Mouse (Mus musculus) E14TG2a.4 (cell line): Measurements from ENCODE around the gene Jun.

Source experiments
- H3K27me3 ChIP-seq: 2 replicates; pipeline ENCODE4 v1.6.1; 2014; ENCODE audit warnings: low read length, control low read depth; ENCODE audit not compliant: insufficient read depth
- H3K36me3 ChIP-seq: 2 replicates; pipeline ENCODE4 v1.6.1; 2014; ENCODE audit warnings: low read length, control low read depth; ENCODE audit not compliant: insufficient read depth
- H3K4me1 ChIP-seq: replicated peaks from 2 replicates; pipeline ENCODE4 v1.6.1; 2014; ENCODE audit warnings: low read depth, low read length, control low read depth
- H3K4me3 ChIP-seq: replicated peaks from 2 replicates; pipeline ENCODE4 v1.5.1; 2014; ENCODE audit warnings: mild to moderate bottlenecking, low read length
- H3K9me3 ChIP-seq: 2 replicates; pipeline ENCODE4 v1.6.1; 2014; ENCODE audit warnings: low read length, control low read depth
- CTCF ChIP-seq: conservative IDR thresholded peaks from 2 replicates; pipeline ENCODE4 v1.5.1; 2014; ENCODE audit warnings: low read length
- NANOG ChIP-seq: IDR thresholded peaks from 2 replicates; pipeline ENCODE4 v1.6.1; 2014; ENCODE audit warnings: borderline replicate concordance, low read length, mixed read lengths
- POU5F1 ChIP-seq: IDR thresholded peaks from 2 replicates; pipeline ENCODE4 v1.6.1; 2014; ENCODE audit warnings: low read length, borderline replicate concordance

The Jun gene

GRCm38 (mm10) chr4:95038024-95038423 is 14.0 kb downstream of the Jun start:
- no peak for TF ChIP-seq POU5F1
- H3K36me3 ChIP-seq = no peaks in the 10 kb centered on the region

GRCm38 (mm10) chr4:95031158-95031557 is 20.9 kb downstream of the Jun start:
- TF ChIP-seq POU5F1 (no peak), CTCF (no peak), NANOG (no peak)
- H3K27me3 ChIP-seq = no peaks in the 10 kb centered on the region
- no peaks in the 10 kb centered on the region for H3K36me3 ChIP-seq
- no peak overlapping the region for H3K4me3 ChIP-seq
- no peaks in the 10 kb centered on the region for H3K4me1 ChIP-seq
- H3K9me3 ChIP-seq = no peaks in the 10 kb centered on the region

More at GRCm38 (mm10) chr4:95038024-95038423, 14.0 kb downstream of the Jun start:
- Histone ChIP-seq H3K4me1 (no peaks in the 10 kb centered on the region), H3K9me3 (no peaks in the 10 kb centered on the region), H3K4me3 (no peak overlapping the region), H3K27me3 (0 out of 2 replicates have a peak, but pooled peaks cover 6% of the 10 kb centered on the region)

- no peaks in the 10 kb centered on the region for H3K36me3 ChIP-seq
- no peaks in the 10 kb centered on the region for H3K9me3 ChIP-seq
- no peaks in the 10 kb centered on the region for H3K27me3 ChIP-seq
- TF ChIP-seq NANOG (no peak), CTCF (no peak), POU5F1 (no peak)
- H3K4me3 ChIP-seq = no peak overlapping the region
- no peaks in the 10 kb centered on the region for H3K4me1 ChIP-seq
Measured at GRCm38 (mm10) chr4:95025847-95026600, 26.0 kb downstream of the Jun start.

- TF ChIP-seq CTCF = no peak
- TF ChIP-seq POU5F1 = no peak
- TF ChIP-seq NANOG = no peak
- no peak overlapping the region for H3K4me3 ChIP-seq
- no peaks in the 10 kb centered on the region for H3K36me3 ChIP-seq
- no peaks in the 10 kb centered on the region for H3K4me1 ChIP-seq
- H3K9me3 ChIP-seq = no peaks in the 10 kb centered on the region
- H3K27me3 ChIP-seq = no peaks in the 10 kb centered on the region
Measured at GRCm38 (mm10) chr4:95023350-95023953, 28.6 kb downstream of the Jun start.

GRCm38 (mm10) chr4:95021649-95022637 is 30.1 kb downstream of the Jun start:
- no peaks in the 10 kb centered on the region for H3K9me3 ChIP-seq
- TF ChIP-seq CTCF (no peak), NANOG (no peak), POU5F1 (no peak)
- H3K4me1 ChIP-seq = no peaks in the 10 kb centered on the region
- H3K4me3 ChIP-seq = no peak overlapping the region
- no peaks in the 10 kb centered on the region for H3K36me3 ChIP-seq
- no peaks in the 10 kb centered on the region for H3K27me3 ChIP-seq

DNA sequence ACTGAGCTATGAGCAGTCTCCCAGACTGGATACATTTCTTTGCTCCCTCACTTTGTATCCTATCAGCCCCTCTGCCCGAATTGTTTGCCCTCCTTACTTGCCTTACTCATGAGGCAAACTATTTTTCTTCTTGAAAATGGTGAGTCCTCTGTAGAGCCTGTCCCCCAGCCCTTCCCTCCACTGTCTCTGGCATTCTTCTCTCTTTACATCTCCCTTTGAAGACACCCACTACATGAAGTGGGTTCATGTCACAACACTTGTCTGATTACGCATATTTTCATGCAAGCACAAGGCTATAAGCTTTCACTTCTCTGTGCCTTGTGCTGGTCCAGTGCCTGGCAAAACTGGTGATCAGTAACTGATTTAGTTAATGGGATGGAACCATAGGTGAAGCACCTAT is 31.8 kb downstream of the Jun start:
- H3K4me3 ChIP-seq = no peak overlapping the region
- no peaks in the 10 kb centered on the region for H3K4me1 ChIP-seq
- no peaks in the 10 kb centered on the region for H3K36me3 ChIP-seq
- no peaks in the 10 kb centered on the region for H3K9me3 ChIP-seq
- H3K27me3 ChIP-seq = no peaks in the 10 kb centered on the region
- TF ChIP-seq POU5F1 (no peak), CTCF (no peak), NANOG (no peak)

DNA sequence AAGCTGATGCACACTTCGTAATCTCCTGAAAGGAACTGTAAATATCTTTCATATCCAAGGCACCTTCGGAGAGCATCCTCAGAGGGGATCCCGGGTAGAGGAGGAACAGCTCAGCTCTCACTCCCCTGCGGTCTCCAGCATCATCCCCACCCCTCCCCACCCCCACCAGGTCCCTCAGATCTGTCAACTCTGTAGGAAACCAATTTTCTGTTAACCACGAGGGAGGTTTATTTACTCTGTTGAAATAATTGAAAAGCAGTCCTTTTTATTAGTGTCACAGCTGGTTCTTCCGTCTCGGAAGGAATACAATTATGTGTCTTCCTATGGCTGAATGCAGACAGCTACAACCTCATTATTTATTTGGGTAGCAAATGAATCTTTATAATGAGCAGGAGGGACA is 33.8 kb downstream of the Jun start:
- Histone ChIP-seq H3K4me3 (no peak overlapping the region), H3K36me3 (no peaks in the 10 kb centered on the region), H3K27me3 (no peaks in the 10 kb centered on the region), H3K9me3 (no peaks in the 10 kb centered on the region), H3K4me1 (no peaks in the 10 kb centered on the region)
- TF ChIP-seq POU5F1 = no peak
- TF ChIP-seq NANOG = no peak
- TF ChIP-seq CTCF = no peak

GRCm38 (mm10) chr4:95012706-95013105 is 39.3 kb downstream of the Jun start:
- Histone ChIP-seq H3K36me3 (no peaks in the 10 kb centered on the region), H3K27me3 (peaks cover 2% of the 10 kb centered on the region; the same call in 1 of the 2 replicates), H3K9me3 (no peaks in the 10 kb centered on the region), H3K4me3 (no peak overlapping the region), H3K4me1 (no peaks in the 10 kb centered on the region)
- TF ChIP-seq NANOG (no peak), CTCF (no peak), POU5F1 (no peak)
